Mouse (Mus musculus) yolk sac, embryonic 10.5 days (tissue): Measurements from ENCODE around the gene Cetn4.

ENCODE experiments used
- DNase-seq: peaks from one replicate; pipeline ENCODE4 v3.0.0-alpha.2; 2017; ENCODE audit warnings: low spot score

Gene Cetn4

GRCm38 (mm10) chr3:37312370-37312941 is at the start of gene Cetn4, which contains the start of gene Bbs12:
Gene Cetn4, minus strand, starts transcription at chr3:37312708.
Gene Bbs12, plus strand, starts transcription at chr3:37312554.
- peak; percentile 94 for DNase-seq

- DNase-seq = no peak
These were observed 48.2 kb upstream of the Cetn4 start for GRCm38 (mm10) chr3:37360729-37361128.

DNA sequence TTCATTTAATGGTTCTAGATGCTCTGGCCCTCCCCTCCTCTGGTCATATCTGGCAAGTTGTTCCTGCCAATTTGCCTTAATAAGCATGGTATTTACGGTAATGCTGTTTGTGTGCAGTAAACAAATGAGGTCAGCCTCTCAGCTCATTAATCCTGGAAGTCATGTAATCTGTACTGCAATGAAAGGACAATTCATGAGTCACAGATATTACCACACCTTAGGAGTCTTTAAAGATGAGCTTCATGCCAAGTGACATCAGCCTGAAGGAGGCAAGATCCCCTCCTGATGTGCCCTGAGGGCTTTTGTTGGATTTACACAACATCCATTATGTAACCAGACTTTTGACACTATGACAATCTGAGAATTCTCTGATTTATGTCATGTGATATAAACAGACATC is 42.2 kb upstream of the Cetn4 start:
- no peak for DNase-seq

- DNase-seq = no peak
These were observed 41.5 kb upstream of the Cetn4 start for GRCm38 (mm10) chr3:37353951-37354481.

DNA sequence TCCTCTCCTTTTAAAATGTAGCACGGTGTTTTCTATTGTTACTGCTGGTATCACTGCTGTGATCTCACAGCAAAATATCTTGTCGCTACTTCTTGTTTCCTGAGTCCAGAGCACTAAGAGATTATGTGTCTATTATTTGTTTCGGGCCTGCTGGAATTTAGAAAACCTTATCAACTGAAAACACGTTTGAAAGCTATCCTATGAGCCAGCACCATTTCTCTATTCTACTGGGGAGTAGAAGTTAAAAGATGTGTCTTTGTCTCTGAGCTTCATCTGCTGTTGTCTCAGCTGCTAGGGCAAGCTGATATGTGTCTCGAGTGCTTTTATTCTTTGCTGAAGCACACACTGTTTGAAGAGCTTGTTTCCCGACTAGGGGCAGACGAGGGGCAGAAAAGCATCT is 37.9 kb upstream of the Cetn4 start:
- DNase-seq = no peak

- no peak for DNase-seq
These were observed 36.6 kb upstream of the Cetn4 start for GRCm38 (mm10) chr3:37349166-37349548.

DNA sequence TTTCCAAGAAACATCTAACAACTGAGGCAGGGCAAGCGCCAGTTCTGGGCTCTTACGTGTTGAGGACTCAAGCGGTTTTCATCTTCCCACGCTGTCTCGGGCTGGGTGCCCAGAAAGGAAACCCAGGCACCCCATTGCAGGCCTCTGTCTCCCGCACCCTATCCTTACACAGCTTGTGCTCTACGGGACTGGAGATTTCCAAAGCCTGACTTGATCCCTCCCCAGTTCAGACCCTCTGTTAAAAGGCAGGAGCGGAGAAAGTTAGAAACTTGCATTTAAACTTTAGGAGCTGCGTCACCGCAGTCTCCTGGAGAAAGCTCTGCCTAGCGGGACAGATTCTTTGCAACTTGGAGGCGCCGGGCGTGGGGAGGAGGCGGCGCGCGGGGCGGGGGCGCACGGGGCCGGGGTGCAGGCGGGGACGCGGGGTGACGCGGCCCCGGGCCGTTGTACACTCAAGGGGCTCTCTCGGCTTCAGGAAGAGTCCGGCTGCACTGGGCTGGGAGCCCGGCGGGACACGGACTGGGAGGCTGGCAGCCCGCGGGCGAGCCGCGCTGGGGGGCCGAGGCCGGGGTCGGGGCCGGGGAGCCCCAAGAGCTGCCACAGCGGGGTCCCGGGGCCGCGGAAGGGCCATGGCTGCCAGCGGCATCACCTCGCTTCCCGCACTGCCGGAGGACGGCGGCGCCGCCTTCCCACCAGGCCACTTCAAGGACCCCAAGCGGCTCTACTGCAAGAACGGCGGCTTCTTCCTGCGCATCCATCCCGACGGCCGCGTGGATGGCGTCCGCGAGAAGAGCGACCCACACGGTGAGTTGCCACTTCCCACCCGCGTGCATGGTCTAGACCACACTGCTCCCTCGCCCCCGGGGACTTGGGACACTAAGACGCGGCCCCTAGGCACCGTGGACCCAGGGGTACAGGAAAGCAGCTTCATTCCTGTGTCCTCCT is 36.0 kb upstream of the Cetn4 start, which contains the start of gene Fgf2:
Gene Fgf2, plus strand, starts transcription at position 126 of the 945 bp plus-strand sequence.
- no peak for DNase-seq

DNA sequence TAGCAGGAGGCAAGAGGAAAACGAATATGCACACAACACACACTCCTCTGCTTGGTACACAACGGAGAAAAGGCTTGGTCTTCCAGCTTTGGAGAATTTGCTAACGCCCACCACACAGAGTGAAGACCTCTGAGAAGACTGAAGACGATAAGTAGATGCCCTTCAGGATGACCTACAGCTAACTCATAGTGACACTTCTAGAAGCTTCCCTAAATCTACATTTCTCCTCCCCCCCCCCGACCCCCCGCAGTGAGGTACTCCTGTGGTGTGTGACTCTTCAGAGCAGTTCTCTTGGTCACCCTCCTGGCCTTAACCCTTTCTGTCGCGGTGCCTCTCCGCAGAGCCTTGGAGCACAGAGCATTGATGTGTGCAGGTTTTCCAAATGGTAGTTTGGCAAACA is 35.2 kb upstream of the Cetn4 start:
- no peak for DNase-seq

- DNase-seq = no peak
These were observed 30.3 kb upstream of the Cetn4 start for GRCm38 (mm10) chr3:37342811-37343210.

GRCm38 (mm10) chr3:37341110-37341509 is 28.6 kb upstream of the Cetn4 start:
- DNase-seq = no peak

GRCm38 (mm10) chr3:37334053-37334452 is 21.5 kb upstream of the Cetn4 start:
- DNase-seq = no peak

- DNase-seq = no peak
These were observed 19.5 kb upstream of the Cetn4 start for GRCm38 (mm10) chr3:37331999-37332449.

DNA sequence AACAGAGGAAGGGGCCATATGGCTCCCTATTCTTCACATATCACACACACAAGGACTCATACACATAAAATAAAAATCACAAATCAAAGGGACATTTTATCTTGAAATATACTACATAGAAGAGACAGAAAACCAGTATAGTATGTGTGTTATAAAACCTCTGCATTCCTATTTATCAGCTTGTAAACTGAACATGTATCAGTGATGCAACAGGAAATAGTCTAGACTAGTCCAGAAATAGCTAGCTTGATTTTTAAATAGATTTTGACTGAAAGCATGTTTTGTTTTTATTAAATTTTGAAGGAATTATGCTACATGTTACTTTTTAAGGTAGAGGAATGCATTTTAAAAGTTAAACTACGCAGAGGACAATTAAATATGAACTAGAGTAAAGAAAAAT is 17.5 kb upstream of the Cetn4 start:
- DNase-seq = no peak

- no peak for DNase-seq
These were observed 16.0 kb upstream of the Cetn4 start for GRCm38 (mm10) chr3:37328489-37328888.

DNA sequence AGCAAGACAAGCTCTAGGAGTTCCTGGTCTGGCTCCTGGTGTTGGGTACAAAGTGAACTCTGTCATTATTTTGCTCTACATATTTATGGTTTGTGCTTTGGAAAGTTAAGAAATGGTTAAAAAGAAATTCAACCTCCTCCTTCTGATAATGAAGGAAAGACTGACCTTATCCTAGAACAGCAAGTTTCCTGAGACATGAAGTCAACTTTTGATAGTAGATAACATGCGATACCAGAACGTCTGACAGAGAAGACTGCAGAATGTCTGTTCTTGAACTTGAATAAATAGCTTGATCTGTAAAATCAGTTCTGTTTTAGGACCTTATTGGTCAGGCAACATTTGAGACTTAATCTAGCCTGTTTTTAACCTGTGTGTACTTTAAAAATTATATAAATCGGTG is 14.1 kb upstream of the Cetn4 start:
- no peak for DNase-seq

DNA sequence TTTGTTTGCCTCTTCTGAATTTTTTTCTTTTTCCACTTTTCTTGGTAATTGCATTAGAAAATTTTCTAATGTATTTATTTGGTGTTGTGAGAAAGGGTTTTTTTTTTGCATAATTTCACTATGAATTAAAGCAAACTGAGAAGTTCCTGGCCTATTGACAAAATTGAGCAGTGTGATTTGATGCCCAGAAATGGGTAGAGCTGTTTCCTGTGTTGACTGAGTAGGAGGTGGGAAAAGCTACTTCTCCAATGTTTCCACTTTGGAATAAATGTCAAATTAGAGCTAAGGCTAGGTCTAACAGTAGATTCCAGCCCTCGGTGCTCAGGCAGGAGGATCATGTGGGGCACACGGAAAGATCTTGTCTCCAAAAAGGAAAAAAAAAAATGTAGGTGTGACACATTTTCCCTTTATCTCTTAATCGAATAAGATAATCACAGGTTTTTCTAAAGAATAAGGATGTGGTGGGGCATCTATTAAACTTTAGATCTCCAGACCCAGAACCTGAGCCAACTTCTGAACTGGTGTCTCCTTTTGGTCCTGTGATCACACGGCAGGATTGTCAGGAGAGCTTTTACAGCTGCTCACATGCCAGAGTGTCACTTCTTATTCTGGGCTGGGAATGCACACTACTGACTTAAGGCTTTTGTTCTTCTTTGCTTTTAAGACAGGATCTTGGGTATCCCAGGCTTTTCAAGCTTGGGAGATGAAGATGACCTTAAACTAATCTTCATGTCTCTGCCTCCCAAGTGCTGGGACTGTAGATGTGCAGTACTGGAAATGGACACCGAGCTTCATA is 13.0 kb upstream of the Cetn4 start:
- no peak for DNase-seq

DNA sequence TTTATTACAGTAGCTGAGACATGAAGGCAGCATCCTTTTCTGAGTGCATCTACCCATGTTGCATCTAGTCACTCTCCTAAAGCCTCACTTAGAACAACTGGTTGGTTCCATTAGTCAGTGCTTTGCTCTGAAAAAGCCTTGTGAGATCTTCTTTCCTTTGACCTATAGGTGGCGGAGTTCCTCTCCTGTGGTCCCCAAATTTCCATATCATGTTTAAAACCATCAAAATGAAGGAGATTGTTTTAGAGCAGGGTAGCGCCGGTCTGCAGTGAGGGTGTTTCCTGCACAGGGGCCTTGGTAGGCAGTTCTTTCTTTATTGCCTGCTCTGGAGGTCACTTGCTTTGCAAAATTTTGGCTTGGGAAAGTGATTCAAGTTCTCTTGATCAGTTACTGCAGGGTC is 11.8 kb upstream of the Cetn4 start:
- no peak for DNase-seq

GRCm38 (mm10) chr3:37316233-37316632 is 3.7 kb upstream of the Cetn4 start:
- DNase-seq = no peak

- no peak for DNase-seq
These were observed 863 bp upstream of the Cetn4 start for GRCm38 (mm10) chr3:37313371-37313770.

GRCm38 (mm10) chr3:37311897-37312369 is 575 bp downstream of the Cetn4 start:
- no peak for DNase-seq

GRCm38 (mm10) chr3:37303392-37304139 is 8.9 kb downstream of the Cetn4 start:
- DNase-seq = no peak
